Comparison of ENCODE assay signal across 10 mouse cellular contexts in genomic region chr5:120435006-120435681, GRCm38 (mm10). TPM values are rescaled to one million over a fixed set of nuclear protein-coding genes. Genes with fewer than 3 reads are reported as not detected.
DNase-seq lines count a peak whose midpoint lies in the region; ATAC-seq and TF ChIP-seq lines count a peak whose summit lies in the region.
"Had no signal": no experiment of that assay in that cellular context is flagged by ENCODE, and none has a peak within 500 bp of the region (broad histone marks: within the 10 kb centered on the region; RNA-seq: fewer than 3 reads in every experiment).

No protein-coding gene starts in this region.

- 1% methylated on average over 43 of the region's 44 CpGs for WGBS in midbrain, embryonic 12.5 days

- ATAC-seq in granulocyte monocyte progenitor cell, adult 5-6 weeks (replicated peaks; ENCODE audit: poor library complexity, severe bottlenecking) = peak; percentile 25; the same call in 1 of the 2 replicates
- no peak for ATAC-seq in midbrain, embryonic 12.5 days (ENCODE audit: low FRiP score, low read depth)
- no peak for ATAC-seq in megakaryocyte-erythroid progenitor cell, adult 5-6 weeks (replicated peaks; ENCODE audit: low FRiP score, low TSS enrichment, poor library complexity, severe bottlenecking)

- H3K4me2 ChIP-seq in midbrain, embryonic 12.5 days (replicated peaks) = peak overlapping the region; percentile 65

- H3K27me3 ChIP-seq in midbrain, embryonic 12.5 days = peaks cover 97% of the 10 kb centered on the region

- H3K9me3 ChIP-seq in midbrain, embryonic 12.5 days = no peaks in the 10 kb centered on the region

- no peak for TF ChIP-seq CTCF in brain, embryonic 14.5 days (IDR thresholded peaks at IDR 0.05; ENCODE audit: borderline replicate concordance, extremely low read depth, insufficient read depth, insufficient read length)

- no peaks in the 10 kb centered on the region for H3K36me3 ChIP-seq in midbrain, embryonic 12.5 days

- peak; percentile 81 for DNase-seq in ES-CJ7 (ENCODE audit: low read depth, low spot score)
- peak; percentile 35 for DNase-seq in brain, embryonic 14.5 days (ENCODE audit: low read depth)
- DNase-seq in gastrocnemius, adult 18-20 months (ENCODE audit: low spot score) = no peak
- no peak for DNase-seq in right cerebral cortex, postnatal 14 days
- DNase-seq: heart, postnatal 4 days; lung, postnatal 14 days had no signal

- H3K4me3 ChIP-seq in midbrain, embryonic 12.5 days = peak overlapping the region; percentile 55

- TF ChIP-seq POLR2A in brain, embryonic 14.5 days (IDR thresholded peaks at IDR 0.05; ENCODE audit: borderline replicate concordance, extremely low read depth, insufficient read depth, insufficient read length, poor library complexity, severe bottlenecking) = no peak

- H3K4me1 ChIP-seq in midbrain, embryonic 12.5 days = peaks cover 62% of the 10 kb centered on the region

- H3K27ac ChIP-seq in midbrain, embryonic 12.5 days (replicated peaks) = peak overlapping the region; percentile 90

- peak overlapping the region; percentile 77 for H3K9ac ChIP-seq in midbrain, embryonic 12.5 days (replicated peaks)

RNA-seq across cellular contexts. Expression of gene Lhx5, which starts 3.6 kb away (rescaled TPM):
- polyA plus RNA-seq in brain, embryonic 14.5 days (2012; rRNA removed) = 9.3 and 30.0 TPM in 2 replicates
- not detected in 2 replicates for total RNA-seq in granulocyte monocyte progenitor cell, adult 5-6 weeks (2014; fragmentation: Nextera tagmentation)
- not detected in 2 replicates for total RNA-seq in granulocyte monocyte progenitor cell, adult 5-6 weeks (2017)
- 45.2 and 51.9 TPM in 2 replicates for polyA plus RNA-seq in midbrain, embryonic 12.5 days (2016; fragmentation: Nextera tagmentation; extraction: Ambion mirVana)
- total RNA-seq in megakaryocyte-erythroid progenitor cell, adult 5-6 weeks (2014; fragmentation: Nextera tagmentation) = not detected in 2 replicates
- not detected in 2 replicates for total RNA-seq in megakaryocyte-erythroid progenitor cell, adult 5-6 weeks (2017)
- total RNA-seq in gastrocnemius, adult 18-20 months (2021) = not detected
- total RNA-seq: heart, postnatal 4 days; layer of hippocampus, postnatal 25 days had no signal

RNA-seq across cellular contexts. Expression of gene Sdsl, which starts 37.5 kb away (rescaled TPM):
- polyA plus RNA-seq in brain, embryonic 14.5 days (2012; rRNA removed) = 8.6 and 8.9 TPM in 2 replicates
- total RNA-seq in granulocyte monocyte progenitor cell, adult 5-6 weeks (2014; fragmentation: Nextera tagmentation) = 1.3 and 3.5 TPM in 2 replicates
- total RNA-seq in granulocyte monocyte progenitor cell, adult 5-6 weeks (2017) = 2.4 and 2.8 TPM in 2 replicates
- 6.4 and 7.5 TPM in 2 replicates for polyA plus RNA-seq in midbrain, embryonic 12.5 days (2016; fragmentation: Nextera tagmentation; extraction: Ambion mirVana)
- total RNA-seq in megakaryocyte-erythroid progenitor cell, adult 5-6 weeks (2014; fragmentation: Nextera tagmentation) = 59.5 and 72.1 TPM in 2 replicates
- 58.5 and 67.3 TPM in 2 replicates for total RNA-seq in megakaryocyte-erythroid progenitor cell, adult 5-6 weeks (2017)
- under 1 TPM in 1 of 2 experiments, not detected in 1; 0.41 TPM for total RNA-seq in gastrocnemius, adult 18-20 months (2021)

RNA-seq across cellular contexts. Expression of gene Sds, which starts 41.2 kb away (rescaled TPM):
- not detected in 2 replicates for polyA plus RNA-seq in brain, embryonic 14.5 days (2012; rRNA removed)
- total RNA-seq in granulocyte monocyte progenitor cell, adult 5-6 weeks (2014; fragmentation: Nextera tagmentation) = not detected in 2 replicates
- total RNA-seq in granulocyte monocyte progenitor cell, adult 5-6 weeks (2017) = not detected in 2 replicates
- not detected in 2 replicates for polyA plus RNA-seq in midbrain, embryonic 12.5 days (2016; fragmentation: Nextera tagmentation; extraction: Ambion mirVana)
- not detected in 2 replicates for total RNA-seq in megakaryocyte-erythroid progenitor cell, adult 5-6 weeks (2014; fragmentation: Nextera tagmentation)
- not detected in 2 replicates for total RNA-seq in megakaryocyte-erythroid progenitor cell, adult 5-6 weeks (2017)
- under 1 TPM in 1 of 2 experiments, not detected in 1; 0.69 TPM for total RNA-seq in gastrocnemius, adult 18-20 months (2021)
- total RNA-seq: heart, postnatal 4 days had no signal

Comparison
In these comparisons a context has a peak if more than half of its experiments do, and no peak if none do; other contexts are left out.
1. DNase-seq: peak in ES-CJ7 (single experiment) and brain, embryonic 14.5 days (single experiment); none in gastrocnemius, adult 18-20 months (single experiment) and right cerebral cortex, postnatal 14 days (single experiment).
2. RNA of gene Sdsl, which starts 37.5 kb away (total RNA-seq): 58.5 to 72.1 TPM in megakaryocyte-erythroid progenitor cell, adult 5-6 weeks; 1.3 to 3.5 TPM in granulocyte monocyte progenitor cell, adult 5-6 weeks and 0.41 TPM in gastrocnemius, adult 18-20 months; every median in the first group is over 10 times any median in the second.